Mouse (Mus musculus): ENCODE results near the gene Crip3. TPM values are rescaled to one million over a fixed set of nuclear protein-coding genes. Genes with fewer than 3 reads are reported as not detected.

The Crip3 gene
- polyA plus RNA-seq (2021; fragmentation: Nextera tagmentation), result 0.18 TPM in 1 of 2 replicates, not detected in the other
- long read RNA-seq, experiment 1, result 0 reads
- long read RNA-seq, experiment 2, result 0 reads

DNA sequence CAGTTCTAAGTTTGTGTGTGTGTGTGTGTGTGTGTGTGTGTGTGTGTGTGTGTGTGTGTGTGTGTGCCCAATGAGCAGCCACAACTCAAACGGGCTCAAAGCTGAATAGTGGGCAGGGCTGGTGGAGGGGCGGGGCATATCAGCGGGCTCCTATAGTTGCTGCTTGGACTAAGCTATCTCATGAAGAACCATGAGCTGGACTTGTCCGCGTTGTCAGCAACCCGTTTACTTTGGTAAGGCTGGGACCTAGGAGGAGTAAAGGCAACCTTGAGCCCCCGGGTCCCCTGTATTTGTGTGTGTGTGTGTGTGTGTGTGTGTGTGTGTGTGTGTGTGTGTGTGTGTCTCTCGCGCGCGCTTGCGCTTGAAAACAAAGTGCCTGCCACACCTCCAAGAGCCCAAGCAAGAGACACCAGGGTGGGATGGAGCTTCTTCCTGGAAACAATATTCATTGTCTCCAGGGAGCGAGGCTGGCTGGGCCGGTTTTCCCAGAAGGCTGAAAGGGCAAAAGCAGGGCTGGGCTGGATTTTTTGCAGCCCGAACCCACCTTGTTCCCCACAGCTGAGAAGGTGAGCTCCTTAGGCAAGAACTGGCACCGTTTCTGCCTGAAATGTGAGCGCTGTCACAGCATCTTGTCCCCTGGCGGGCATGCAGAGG, at the start of gene Crip3:
Gene Crip3, plus strand, starts transcription at position 166 of the 654 bp plus-strand sequence.

GRCm38 (mm10) chr17:46383294-46384060, 45.2 kb upstream of the Crip3 start, which contains the start of gene Zfp318:
TSS of gene Zfp318 (plus strand) at chr17:46383731.

DNA sequence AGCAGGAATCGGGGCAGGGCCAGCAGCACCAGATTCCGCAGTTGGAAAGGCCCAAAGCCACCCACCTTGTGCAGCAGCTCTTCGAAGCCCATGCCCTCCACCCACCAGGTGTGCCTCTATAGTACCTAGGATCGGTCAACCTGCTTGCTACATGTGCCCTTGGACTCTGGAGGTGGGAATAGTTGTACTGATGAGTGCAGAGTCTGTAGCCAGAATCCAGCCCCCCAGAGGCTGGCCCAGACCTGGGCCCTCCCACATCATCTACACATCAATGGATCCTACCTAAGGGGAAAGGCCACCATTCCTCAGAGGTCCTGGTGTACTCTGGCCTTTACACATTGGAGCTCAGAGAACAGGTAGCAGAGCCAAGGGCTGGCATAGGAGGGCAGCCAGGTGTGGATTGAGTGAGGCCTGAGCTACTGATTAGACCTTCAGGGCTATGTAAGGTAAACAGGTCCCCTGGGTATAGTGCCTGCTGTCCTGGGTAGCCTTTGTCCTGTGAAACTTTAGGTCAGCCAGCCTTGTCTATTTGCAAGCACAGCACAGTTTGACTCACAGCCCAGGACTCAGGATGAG, 9.7 kb downstream of the Crip3 start, which contains the start of gene Slc22a7:
Gene Slc22a7, minus strand, starts transcription at position 160 of the 576 bp plus-strand sequence.

Other genes starting within 250 kb of the Crip3 start
- gene Polh, start 226.3 kb upstream of the Crip3 start, polyA plus RNA-seq (2021; fragmentation: Nextera tagmentation), result 2.2 and 3.6 TPM in 2 replicates
- gene Xpo5, start 226.1 kb upstream of the Crip3 start, polyA plus RNA-seq (2021; fragmentation: Nextera tagmentation), result 8.4 and 8.7 TPM in 2 replicates
- gene Polr1c, start 180.9 kb upstream of the Crip3 start, polyA plus RNA-seq (2021; fragmentation: Nextera tagmentation), result 36.0 and 40.2 TPM in 2 replicates
- gene Yipf3, start 180.8 kb upstream of the Crip3 start, polyA plus RNA-seq (2021; fragmentation: Nextera tagmentation), result 178 and 188 TPM in 2 replicates
- gene Lrrc73, start 175.4 kb upstream of the Crip3 start, polyA plus RNA-seq (2021; fragmentation: Nextera tagmentation), result 10.2 and 12.3 TPM in 2 replicates
- 10.8 and 16.4 TPM in 2 replicates for gene Tjap1, start 145.9 kb upstream of the Crip3 start, polyA plus RNA-seq (2021; fragmentation: Nextera tagmentation)
- gene Dlk2, start 131.5 kb upstream of the Crip3 start, polyA plus RNA-seq (2021; fragmentation: Nextera tagmentation), result 5.4 and 8.6 TPM in 2 replicates
- 2.7 and 3.1 TPM in 2 replicates for gene Abcc10, start 100.6 kb upstream of the Crip3 start, polyA plus RNA-seq (2021; fragmentation: Nextera tagmentation)
- gene Zfp318, start 45.2 kb upstream of the Crip3 start, polyA plus RNA-seq (2021; fragmentation: Nextera tagmentation), result 2.5 and 3.3 TPM in 2 replicates
- gene Slc22a7, start 9.5 kb downstream of the Crip3 start, polyA plus RNA-seq (2021; fragmentation: Nextera tagmentation), result 0.26 TPM in 1 of 2 replicates, not detected in the other
- gene Ttbk1, start 58.7 kb downstream of the Crip3 start, polyA plus RNA-seq (2021; fragmentation: Nextera tagmentation), result 4.3 and 5.1 TPM in 2 replicates
- gene Dnph1, start 67.8 kb downstream of the Crip3 start, polyA plus RNA-seq (2021; fragmentation: Nextera tagmentation), result 11.5 and 12.2 TPM in 2 replicates
- 22.6 and 27.2 TPM in 2 replicates for gene Cul9, start 117.5 kb downstream of the Crip3 start, polyA plus RNA-seq (2021; fragmentation: Nextera tagmentation)
- 2.3 and 3.8 TPM in 2 replicates for gene Srf, start 127.2 kb downstream of the Crip3 start, polyA plus RNA-seq (2021; fragmentation: Nextera tagmentation)
- gene Ptk7, start 200.6 kb downstream of the Crip3 start, polyA plus RNA-seq (2021; fragmentation: Nextera tagmentation), result 1.2 and 1.3 TPM in 2 replicates
- 10.7 and 11.1 TPM in 2 replicates for gene Klc4, start 217.1 kb downstream of the Crip3 start, polyA plus RNA-seq (2021; fragmentation: Nextera tagmentation)
- gene Mrpl2, start 217.3 kb downstream of the Crip3 start, polyA plus RNA-seq (2021; fragmentation: Nextera tagmentation), result 103 and 112 TPM in 2 replicates
- 4.0 and 4.1 TPM in 2 replicates for gene Cul7, start 221.4 kb downstream of the Crip3 start, polyA plus RNA-seq (2021; fragmentation: Nextera tagmentation)
- 20.0 and 20.9 TPM in 2 replicates for gene Rrp36, start 245.4 kb downstream of the Crip3 start, polyA plus RNA-seq (2021; fragmentation: Nextera tagmentation)
- gene Mea1, start 249.9 kb downstream of the Crip3 start, polyA plus RNA-seq (2021; fragmentation: Nextera tagmentation), result 233 and 236 TPM in 2 replicates